Mouse (Mus musculus) layer of hippocampus, adult 18-20 months (tissue): ENCODE measurements around the gene Cttnbp2nl. TPM values are rescaled to one million over a fixed set of nuclear protein-coding genes. Genes with fewer than 3 reads are reported as not detected.
A peak's percentile ranks its signal among the peaks of the same experiment; 100 is the strongest.

ENCODE experiments used
- DNase-seq, 2 experiments: peaks; one replicate each; pipeline ENCODE4 v3.0.0; 2022; ENCODE audit warnings: low spot score in 2 of 2
- long read RNA-seq: library from polyadenylated mRNA; stranded (forward); transcript quantifications from one replicate; pipeline ENCODE4 v2.0.0, GENCODE M21; 2021
- total RNA-seq, 2 experiments: library from RNA; stranded (reverse); gene quantifications; 2 replicates each; pipeline ENCODE4 v1.2.3; 2021

The Cttnbp2nl gene
- 10 to 100 TPM; 26.1 to 29.2 TPM for total RNA-seq
- long read RNA-seq, full-length matches to known transcripts: 29 of 38 reads
- long read RNA-seq, partial matches to known transcripts: 3 of 38 reads
- long read RNA-seq, other reads (novel, unspliced or antisense): 6 of 38 reads

DNA sequence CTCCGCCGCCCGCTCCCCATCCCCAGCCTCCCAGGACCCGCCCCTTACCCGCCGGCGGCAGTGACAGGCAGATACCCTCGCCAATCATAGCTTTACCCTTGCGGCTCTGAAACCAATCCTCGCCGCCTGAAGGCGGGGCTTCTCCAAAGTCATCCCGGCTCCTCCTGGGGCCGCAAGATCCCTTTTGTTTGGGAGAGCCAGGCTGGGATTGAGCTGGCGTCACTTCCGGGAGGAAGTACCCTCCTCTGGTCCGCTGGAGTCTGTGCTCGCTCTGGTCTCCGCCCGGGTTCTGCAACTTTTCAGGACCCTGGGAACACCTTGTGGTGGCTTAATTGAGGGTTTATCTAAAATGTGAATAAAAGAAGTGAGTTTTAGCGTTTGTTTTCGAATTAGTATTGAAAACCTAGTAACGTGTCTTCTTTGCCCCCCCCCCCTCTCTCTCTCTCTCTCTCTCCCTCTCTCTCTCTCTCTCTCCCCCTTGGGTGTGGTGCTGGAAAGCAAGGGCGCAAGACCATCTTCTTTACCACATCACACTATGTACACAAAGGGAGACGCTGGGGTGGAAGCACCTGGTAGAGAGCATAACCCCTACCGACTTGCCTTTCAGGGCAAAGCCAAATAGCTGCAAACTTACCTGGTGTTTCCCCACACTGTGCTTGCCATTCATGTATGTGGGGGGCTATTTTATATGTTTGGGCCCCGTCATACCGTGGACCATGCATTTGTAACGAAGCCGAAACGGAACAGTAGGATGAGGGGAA is at the start of gene Cttnbp2nl:
Cttnbp2nl (minus strand) TSS at position 210 of the 761 bp plus-strand sequence.
- DNase-seq: peak; percentile 98 to 99

DNA sequence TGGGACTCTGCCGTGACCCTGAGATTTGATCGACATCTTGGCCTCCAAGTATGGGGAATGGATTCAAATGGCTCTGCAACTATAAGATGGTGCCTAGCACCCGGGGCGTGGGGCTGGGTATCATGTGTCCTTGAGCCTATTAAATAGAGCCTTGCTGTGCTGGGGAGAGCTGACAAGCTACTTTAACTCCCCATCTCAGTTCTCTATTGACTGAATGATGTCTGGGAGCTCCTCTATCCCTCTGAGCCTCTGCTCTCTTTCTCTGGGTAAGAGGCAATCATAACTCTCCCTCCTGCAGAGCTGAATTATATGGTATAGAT is 47.3 kb upstream of the Cttnbp2nl start:
- no peak for DNase-seq

DNA sequence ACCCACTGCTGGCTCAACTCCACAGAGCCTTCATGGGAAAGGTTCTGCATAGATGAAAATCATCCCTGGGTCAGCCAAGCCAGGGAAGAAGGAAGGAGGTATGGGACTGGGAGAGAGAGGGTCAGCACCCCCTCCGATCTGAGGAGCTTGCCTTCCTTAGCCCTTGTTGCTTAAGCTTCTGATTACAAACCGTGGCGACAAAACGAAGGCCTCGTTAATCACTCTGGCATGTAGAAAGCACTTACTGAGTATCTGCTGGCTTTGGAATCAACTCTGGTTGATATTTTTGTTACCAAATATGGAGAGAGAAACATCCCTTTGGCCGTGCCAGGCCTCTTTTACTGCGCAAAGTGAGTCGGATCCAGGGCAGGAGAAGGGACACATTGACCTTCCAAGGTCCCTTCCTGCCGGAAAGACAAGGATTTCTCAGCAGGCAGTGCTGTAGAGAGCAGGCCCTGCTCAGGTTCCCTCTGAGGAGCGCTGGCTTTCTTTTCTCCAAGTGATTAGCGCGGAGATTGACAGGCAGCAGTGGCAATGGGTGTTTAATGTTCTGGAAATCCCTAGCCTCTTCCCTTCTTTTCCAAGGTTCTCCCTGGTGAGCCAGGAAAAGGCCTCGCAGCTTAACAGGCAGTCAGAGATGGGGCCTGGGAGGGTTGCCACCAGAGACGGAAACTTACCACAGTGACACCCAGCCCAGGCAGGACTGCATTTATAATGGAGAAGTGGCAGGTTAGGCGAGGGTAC is 46.8 kb upstream of the Cttnbp2nl start:
- no peak for DNase-seq

DNA sequence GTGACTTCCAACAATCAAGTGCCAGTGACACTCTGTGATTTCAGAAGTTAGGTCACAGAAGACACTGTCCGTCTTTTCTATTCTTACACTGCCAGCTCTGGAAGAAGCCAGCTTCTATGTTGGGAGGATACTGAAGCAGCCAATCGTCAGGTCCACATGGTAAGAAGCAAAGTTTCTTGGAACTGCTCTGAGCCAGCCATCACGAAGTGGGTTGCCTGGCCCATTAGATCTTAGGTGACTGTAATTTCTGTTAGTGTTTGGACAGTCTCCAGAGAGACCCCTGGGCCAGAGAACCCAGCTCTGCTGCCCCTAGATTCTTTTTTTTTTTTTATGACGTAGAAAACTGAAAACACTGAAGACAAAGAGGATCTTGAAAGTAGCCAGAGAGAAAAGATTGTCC is 44.6 kb upstream of the Cttnbp2nl start:
- no peak for DNase-seq

DNA sequence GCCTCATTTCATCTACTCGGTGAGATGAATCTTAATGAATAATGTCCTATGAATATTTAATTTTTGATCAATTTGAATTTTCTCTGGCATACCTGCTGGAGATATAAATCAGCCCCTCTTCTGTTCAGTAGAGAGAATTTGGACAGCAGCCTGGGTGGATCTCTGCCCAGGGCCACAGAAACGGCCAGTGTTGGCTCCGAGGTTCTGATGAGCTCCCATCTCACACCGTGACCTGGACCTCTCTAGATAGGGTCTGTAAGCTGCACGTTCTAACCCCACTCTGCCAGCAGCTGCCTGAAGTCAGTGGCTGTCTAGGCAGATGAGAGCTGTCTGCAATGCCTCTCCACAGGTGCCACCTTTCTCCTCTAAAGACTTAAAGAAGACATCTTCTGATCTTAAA is 42.1 kb upstream of the Cttnbp2nl start:
- no peak for DNase-seq

DNA sequence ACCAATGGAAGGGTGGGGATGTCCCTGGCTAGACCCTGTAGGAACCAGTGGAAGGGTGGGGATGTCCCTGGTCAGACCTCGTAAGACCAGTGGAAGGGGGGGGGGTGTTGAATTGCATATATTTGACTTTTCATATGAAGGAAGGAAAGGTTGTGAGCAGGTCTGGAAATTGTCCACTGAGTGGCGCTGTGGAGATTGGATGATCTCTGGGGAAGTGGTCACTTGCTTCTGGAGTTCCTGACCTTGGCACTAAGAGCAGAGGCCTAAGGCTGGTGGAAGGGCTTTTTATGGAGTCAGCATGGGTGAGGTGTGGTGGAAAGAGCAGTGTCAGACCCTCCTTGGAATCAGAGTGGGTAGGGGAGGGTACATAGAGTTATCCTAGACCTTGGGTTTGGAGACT is 41.5 kb upstream of the Cttnbp2nl start:
- no peak for DNase-seq

DNA sequence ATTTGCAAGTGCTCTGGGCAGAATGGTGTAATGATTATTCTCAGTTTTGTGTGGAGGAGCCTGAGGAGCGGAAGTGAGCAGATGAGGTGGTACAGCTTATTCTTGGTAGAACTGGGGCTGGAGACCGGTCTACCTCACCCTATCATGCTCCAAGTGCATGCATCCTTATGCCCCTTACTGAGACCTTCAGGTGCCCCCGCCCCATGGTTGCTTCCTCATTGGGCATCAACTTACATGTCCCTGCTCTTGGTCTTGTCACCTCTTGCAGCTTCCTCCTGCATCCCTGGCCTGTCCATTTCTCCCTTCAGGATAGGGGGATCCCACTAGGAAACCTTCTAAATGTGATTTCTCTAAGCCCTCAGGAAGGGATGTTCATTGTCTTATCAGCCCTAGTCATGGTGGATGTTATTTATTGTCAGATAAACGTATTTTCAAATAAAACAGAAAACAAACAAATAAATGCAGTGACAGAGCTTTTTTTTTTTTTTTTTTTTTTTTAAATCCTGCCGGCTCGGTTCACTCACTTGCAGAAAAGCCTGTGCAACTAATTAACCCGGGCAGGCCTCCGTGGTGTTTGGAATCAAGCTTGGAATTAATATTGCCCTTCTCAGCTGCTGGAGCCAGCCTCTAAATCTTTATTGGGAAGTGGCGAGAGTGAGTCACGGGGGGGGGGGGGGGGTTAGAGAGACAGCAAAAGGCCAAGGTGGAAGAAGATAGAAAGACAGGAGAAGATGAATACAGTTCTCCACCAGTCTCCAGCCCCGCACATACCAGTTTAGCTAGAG is 40.0 kb upstream of the Cttnbp2nl start:
- DNase-seq: no peak

DNA sequence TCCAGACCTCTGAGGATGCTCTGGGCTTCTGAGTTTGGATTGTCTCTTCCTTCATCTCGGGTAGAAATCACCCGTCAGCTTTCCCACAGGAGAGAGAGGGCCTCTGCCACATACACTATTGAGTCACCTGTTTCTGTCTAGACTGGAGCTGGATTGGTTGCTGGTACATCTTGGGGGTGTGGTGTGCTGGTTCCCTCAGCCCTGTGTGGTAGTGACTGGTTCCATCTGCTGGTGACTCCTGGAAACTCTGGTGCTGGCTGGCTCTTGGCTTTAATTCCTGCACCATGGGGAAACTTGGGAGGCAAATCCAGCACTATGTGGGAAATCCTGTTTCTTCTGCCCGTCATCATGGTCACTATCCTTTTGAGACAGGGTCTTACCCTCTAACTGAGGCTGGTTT is 38.0 kb upstream of the Cttnbp2nl start:
- DNase-seq: peak; percentile 52 to 74

DNA sequence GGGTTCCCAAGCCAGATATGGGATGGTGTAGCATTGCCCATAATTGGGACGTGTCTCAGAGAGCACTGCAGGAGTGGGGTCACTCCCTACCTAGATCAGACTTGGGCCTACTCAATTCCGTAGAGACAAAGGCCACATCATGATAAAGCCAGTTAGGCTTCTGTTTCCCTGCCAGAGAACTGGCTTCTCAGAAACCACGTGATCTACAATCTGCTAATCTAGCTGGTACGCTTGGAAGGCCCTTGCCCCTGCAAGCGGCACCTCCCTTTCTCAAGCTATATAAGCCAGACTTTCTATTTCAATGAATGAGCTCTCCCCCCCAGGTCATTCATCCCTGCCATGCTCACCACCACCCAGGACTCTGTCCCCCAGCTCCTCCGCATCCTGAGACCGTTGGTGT is 37.2 kb upstream of the Cttnbp2nl start:
- DNase-seq: no peak

DNA sequence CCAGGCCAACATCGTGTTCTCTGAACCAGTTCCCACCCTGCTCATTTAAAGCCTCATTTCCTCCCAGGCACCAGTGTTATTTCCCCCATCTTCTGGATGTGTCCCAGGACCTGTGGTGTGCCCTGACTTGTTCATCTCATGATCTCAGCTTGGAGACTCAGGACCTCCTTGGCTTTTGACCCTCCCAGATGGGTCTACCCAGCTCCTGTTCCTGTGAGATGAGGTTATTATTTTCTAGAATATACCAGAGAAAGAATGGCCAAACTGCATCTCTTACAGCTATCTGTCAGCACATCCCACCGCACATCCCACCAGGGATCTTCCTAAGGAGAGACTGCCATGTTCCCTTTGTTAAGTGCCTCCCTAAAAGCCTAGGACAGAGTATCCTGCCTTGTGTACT is 35.7 kb upstream of the Cttnbp2nl start:
- DNase-seq: no peak

DNA sequence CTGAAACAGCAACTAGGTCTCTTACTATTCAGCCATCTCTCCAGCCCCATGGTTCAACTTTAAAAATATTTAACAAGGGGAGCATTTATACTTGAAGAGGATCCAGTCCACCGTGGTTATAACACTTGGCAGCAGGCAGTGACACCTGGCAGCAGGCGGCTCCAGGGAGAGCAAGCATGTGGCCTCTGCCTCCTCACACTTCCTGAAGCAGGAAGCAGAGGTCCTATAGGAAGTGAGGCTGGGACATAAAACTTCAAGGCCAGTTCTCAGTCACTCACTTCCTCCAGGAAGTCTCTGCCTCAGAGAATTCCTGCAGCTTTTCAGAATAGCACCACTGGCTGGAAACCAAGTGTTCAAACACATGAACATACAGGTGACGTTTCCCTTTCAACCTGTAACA is 34.4 kb upstream of the Cttnbp2nl start:
- no peak for DNase-seq

DNA sequence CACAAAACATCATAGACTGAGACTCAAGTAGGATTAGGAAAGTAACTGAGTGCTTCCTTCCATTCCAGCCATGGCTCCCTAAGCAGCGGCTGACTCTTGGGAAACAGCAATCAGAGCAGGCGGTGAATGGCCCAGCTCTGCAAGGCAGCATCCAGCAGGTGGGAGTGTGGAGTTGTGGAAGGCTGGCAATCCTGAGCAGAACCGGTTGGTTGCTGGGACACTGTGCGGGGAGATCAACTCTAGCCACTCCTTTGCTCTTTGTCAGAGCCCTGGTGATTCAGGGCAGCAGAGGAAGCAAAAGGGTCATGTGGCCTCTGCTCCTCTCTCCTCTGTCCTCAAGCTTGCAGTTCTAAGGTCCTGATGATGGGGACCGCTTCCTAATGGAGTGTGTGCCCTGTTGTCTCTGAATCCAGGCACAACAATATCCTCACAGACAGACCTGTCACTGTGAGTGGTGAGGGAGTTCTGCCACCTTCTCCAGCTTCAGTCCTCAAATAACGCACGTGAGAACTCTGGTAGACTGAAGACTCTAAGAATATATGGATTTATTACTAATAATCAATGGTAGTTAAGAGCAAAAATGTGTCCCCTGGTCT is 25.4 kb upstream of the Cttnbp2nl start:
- DNase-seq: peak; percentile 64 to 83

DNA sequence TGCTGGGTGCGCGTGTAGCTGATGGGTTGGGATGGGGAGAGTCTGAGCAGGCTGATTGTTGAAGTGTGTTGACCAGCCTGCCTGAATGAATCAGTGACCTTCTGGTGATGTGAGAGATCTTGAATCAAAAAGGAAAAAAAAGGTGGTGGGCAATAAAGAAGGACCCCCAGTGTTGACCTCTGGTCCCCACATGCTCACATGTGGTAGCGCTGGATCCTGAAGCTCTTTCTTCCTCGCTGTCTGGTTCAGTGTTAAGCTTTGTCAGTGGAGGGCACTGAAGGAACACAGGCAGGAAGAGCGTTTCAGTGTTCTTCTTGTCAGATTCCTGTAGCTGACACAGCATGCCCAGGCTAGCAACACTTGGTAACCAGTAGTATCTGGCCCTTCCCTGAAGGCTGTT is 22.9 kb upstream of the Cttnbp2nl start:
- no peak for DNase-seq

DNA sequence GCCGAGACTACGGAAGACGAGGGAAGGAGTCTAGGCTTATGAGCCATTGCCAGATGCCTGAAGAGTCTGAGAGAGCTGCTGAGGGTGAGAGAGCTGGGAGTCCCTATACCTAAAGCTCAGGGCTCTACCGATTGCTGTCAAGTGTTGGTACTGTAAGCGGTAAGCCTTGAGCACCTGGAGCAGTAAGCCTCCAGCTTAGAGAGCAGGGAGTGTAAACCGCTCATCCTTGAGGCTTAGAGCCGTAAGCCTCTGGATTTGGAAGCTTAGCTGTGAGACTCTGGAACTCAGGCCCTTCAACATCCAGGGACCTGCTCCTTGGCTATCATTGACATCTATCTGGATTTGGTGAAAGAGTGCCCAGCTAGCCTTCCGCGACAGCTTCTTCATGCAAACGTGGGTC is 19.6 kb upstream of the Cttnbp2nl start:
- no peak for DNase-seq

DNA sequence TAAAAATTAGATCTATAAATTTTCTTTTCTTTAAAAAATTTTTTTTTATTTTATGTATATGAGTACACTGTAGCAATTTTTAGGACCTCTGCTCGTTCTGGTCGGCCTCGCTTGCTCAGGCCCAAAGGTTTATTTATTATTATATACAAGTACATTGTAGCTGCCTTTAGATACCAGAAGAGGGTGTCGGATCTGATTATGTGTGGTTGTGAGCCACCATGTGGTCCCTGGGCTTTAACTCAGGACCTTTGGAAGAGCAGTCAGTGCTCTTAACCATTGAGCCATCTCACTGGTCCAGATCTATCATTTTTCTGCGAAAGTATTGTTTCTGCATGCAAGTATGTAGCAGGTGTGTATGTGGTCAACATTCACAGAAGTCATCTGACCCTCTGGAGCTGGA is 18.3 kb upstream of the Cttnbp2nl start:
- DNase-seq: no peak

DNA sequence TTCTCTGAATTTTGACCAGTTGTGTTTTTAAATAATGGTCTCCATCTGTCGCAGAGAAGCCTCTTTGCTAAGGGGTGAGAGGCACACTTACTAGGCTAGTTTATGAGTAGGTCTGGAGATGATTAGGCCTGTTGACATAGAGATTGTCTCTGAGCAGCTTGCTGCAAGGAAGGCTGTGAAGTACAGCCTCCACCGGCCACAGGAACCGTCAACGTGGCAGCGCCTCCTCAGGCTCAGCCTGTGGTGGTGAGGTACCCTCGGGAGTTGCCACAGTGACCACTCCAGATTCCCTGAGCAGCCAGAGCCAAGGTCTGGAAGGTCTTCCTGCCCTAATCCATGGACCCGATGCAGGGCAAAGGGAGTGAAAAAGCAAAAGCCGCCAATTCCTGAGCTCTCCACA is 17.6 kb upstream of the Cttnbp2nl start:
- DNase-seq: no peak

DNA sequence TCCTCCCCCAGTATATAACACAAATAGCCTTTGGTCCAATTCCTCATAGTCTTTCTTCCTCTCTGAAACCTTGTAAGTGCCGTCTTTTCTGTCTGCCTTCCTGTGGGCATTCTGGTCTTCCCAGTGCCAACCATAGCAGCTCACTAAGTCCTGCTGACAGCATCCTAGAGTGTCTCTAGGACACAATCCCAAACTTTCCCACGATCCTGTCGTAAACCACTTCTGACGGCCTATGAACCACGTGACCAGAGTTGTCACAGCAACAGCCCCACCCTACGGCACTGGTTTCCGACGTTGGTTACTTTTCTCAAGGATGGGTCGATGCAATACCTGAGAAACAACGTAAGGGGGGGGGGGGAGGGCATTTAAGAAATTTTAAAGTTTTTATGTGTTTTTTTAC is 13.6 kb upstream of the Cttnbp2nl start, which contains the start of gene 4930564D02Rik:
4930564D02Rik (plus strand) TSS at position 301 of the 400 bp plus-strand sequence.
- no peak for DNase-seq

DNA sequence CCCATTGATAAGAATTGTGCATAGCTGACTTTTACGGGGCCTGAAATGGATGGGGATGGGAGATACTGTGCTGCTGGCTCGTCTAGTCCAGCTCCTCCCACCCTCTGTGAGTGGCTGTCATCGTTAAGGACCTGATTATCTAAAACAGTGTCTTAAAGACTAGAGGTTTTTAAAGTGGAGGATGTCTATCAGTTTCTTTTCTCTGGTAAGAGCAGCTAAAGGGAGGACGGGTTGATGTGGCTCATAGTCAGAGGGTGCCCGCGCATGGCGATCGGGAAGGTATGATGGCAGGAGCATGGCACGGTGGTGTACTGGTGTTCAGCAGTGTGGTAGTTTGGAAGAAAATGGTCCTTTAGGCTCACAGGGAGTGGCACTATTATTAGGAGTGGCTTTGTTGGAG is 9.7 kb upstream of the Cttnbp2nl start:
- no peak for DNase-seq

DNA sequence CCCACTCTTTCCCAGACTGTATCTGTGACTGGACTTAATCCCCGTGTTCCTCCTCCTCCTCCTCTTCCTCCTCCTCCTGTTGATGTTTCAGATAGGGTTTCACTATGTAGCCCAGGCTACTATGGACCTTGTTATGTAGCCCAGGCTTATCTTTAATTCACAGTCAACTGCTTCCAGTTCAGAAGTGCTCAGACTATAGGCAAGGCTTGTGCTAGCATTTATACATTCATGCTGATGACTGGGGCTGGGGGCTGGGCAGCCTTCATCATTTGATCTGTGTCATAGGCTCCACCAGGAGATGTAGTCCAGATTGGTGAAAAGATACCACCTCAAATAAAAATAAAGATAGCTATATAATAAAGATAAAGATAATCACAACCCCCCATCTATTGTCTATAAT is 9.0 kb upstream of the Cttnbp2nl start:
- no peak for DNase-seq

DNA sequence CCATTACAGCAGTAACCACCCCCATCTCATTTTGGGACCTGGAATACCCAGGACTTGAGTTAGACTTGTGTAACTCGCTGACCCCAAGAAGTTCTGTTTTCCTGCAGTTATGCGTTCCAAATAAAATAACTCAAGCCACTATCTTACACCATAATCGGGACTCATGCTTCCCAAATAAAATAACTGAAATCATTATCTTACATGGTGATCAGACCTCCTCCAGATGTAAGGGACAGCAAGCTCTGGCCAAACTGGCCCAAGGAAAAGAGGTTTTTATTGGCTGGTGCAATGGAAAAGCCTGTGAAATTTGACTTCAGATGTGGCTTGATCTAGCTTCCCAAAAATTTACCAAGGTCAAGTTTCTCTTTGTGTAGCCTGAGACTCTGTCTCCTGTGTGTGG is 8.6 kb upstream of the Cttnbp2nl start:
- DNase-seq: no peak

DNA sequence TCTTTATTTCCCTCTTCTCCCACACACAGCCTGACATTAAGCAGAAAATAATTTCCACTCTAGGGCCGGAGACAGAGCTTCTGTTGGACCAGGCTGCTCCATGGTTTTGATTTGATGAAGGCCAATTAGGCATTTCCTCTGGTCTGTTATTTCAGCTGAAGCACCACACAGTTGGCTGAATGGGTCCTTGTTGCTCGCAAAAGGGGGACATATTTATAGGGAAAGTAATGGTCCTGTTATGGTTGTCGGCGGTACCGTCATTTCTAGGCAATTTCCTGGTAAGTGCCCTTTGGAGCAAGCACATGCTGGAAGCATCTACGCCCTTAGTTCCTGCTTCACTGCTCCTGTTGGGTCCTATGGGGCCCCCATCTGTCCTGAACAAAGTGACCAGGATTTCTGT is 8.0 kb upstream of the Cttnbp2nl start:
- no peak for DNase-seq
